Mouse (Mus musculus): ENCODE measurements around the gene Vmn1r171. TPM values are rescaled to one million over a fixed set of nuclear protein-coding genes. Genes with fewer than 3 reads are reported as not detected.

Gene Vmn1r171
- polyA plus RNA-seq (2015; fragmentation: Nextera tagmentation; extraction: Ambion mirVana), result not detected in 2 replicates

DNA sequence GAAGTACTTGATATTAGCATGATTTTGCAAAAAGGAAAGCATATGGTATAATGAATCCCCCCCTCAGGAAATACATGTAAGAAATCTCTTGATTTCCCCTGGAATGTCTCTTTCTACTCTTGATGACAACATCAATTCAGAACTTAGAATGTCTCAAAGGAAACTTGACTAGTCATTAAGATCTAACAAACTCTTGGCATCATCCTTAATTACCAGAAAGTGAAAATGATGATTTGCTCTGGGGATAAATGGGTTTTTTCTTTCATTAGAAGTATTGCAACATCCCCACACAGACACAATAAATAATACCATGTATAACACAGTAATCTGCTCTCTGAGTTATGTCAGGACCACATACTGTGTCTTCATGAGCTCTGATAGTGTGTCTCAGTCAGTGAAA is at the start of gene Vmn1r171:
TSS of gene Vmn1r171 (plus strand) at position 301 of the 400 bp plus-strand sequence.

DNA sequence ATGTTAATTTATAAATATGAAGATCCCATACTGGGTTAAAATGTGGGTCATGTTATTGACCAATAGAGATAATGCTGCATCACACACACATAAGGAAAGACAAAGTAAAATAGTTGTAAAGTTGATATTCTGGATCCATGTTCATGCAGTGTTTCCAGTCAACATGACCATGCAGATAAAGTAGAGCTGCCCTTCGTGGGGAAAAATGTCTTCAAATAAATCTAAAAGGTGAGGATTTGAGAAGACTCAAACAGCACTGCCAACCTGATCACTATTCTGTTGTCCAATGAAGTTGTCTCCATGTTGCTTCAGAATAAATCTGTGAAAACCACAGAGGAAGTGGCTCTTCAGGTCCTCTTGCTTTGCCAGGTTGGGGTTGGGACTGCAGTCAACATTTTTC is 24.6 kb upstream of the Vmn1r171 start, which contains the start of gene Vmn1r170:
TSS of gene Vmn1r170 (plus strand) at position 301 of the 400 bp plus-strand sequence.

DNA sequence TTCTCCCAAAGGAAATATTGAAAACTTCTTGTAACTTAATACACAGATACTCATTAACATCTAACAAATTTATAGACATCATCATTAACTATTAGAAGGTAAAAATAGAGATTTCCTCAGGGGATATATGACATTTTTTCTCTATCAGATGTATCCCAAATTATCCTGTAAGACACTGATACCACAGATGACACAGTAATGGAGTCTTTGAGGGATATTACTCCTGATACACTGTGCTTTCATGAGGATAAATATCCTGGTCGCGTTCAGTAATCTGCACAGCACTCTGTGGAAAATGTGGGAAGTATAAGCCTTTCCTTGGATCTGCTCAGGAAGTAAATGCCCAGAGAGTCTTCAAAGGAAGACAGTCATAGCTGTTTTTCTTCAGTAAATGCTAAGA is 27.5 kb downstream of the Vmn1r171 start, which contains the start of gene Vmn1r172:
TSS of gene Vmn1r172 (plus strand) at position 301 of the 400 bp plus-strand sequence.

Other genes with a start within 250 kb of the Vmn1r171 start
- gene Nlrp5, start 244.8 kb upstream of the Vmn1r171 start, polyA plus RNA-seq (2015; fragmentation: Nextera tagmentation; extraction: Ambion mirVana), result not detected in 2 replicates
- gene Vmn1r167, start 123.5 kb upstream of the Vmn1r171 start, polyA plus RNA-seq (2015; fragmentation: Nextera tagmentation; extraction: Ambion mirVana), result not detected in 2 replicates
- not detected in 2 replicates for gene Vmn1r168, start 91.0 kb upstream of the Vmn1r171 start, polyA plus RNA-seq (2015; fragmentation: Nextera tagmentation; extraction: Ambion mirVana)
- gene Vmn1r169, start 55.2 kb upstream of the Vmn1r171 start, polyA plus RNA-seq (2015; fragmentation: Nextera tagmentation; extraction: Ambion mirVana), result not detected in 2 replicates
- gene Vmn1r170, start 24.5 kb upstream of the Vmn1r171 start, polyA plus RNA-seq (2015; fragmentation: Nextera tagmentation; extraction: Ambion mirVana), result not detected in 2 replicates
- not detected in 2 replicates for gene Vmn1r172, start 27.6 kb downstream of the Vmn1r171 start, polyA plus RNA-seq (2015; fragmentation: Nextera tagmentation; extraction: Ambion mirVana)
- gene Vmn1r173, start 70.0 kb downstream of the Vmn1r171 start, polyA plus RNA-seq (2015; fragmentation: Nextera tagmentation; extraction: Ambion mirVana), result not detected in 2 replicates
- gene Vmn1r174, start 121.5 kb downstream of the Vmn1r171 start, polyA plus RNA-seq (2015; fragmentation: Nextera tagmentation; extraction: Ambion mirVana), result not detected in 2 replicates
- not detected in 2 replicates for gene Vmn1r175, start 179.9 kb downstream of the Vmn1r171 start, polyA plus RNA-seq (2015; fragmentation: Nextera tagmentation; extraction: Ambion mirVana)
- gene Vmn1r176, start 206.7 kb downstream of the Vmn1r171 start, polyA plus RNA-seq (2015; fragmentation: Nextera tagmentation; extraction: Ambion mirVana), result not detected in 2 replicates
- not detected in 2 replicates for gene Vmn1r177, start 235.7 kb downstream of the Vmn1r171 start, polyA plus RNA-seq (2015; fragmentation: Nextera tagmentation; extraction: Ambion mirVana)

Data from skeletal muscle tissue, postnatal 0 days (tissue).